Mouse (Mus musculus) G1E (cell line): ENCODE data around the gene 4933415F23Rik. TPM values are rescaled to one million over a fixed set of nuclear protein-coding genes. Genes with fewer than 3 reads are reported as not detected.

Experiments
- ATAC-seq: 2 replicates; pipeline ENCODE4 v1.8.0; 2016; ENCODE audit warnings: mild to moderate bottlenecking; ENCODE audit not compliant: insufficient number of reproducible peaks, poor library complexity, low FRiP score, severe bottlenecking; ENCODE audit errors: extremely low read depth
- DNase-seq: peaks from one replicate; pipeline ENCODE4 v3.0.0; 2012; ENCODE audit warnings: low spot score
- H3K27me3 ChIP-seq: 2 replicates; pipeline ENCODE4 v1.6.1; 2012; ENCODE audit warnings: mild to moderate bottlenecking, low read length, inconsistent platforms; ENCODE audit not compliant: insufficient read depth
- H3K36me3 ChIP-seq: replicated peaks from 2 replicates; pipeline ENCODE3; 2012; ENCODE audit warnings: mild to moderate bottlenecking, inconsistent platforms
- H3K4me1 ChIP-seq: 2 replicates; pipeline ENCODE4 v1.6.1; 2012; ENCODE audit warnings: low read depth, low read length, inconsistent platforms, mixed read lengths; ENCODE audit not compliant: insufficient read depth
- H3K4me3 ChIP-seq: 2 replicates; pipeline ENCODE4 v1.5.1; 2012; ENCODE audit warnings: low read depth, mild to moderate bottlenecking, inconsistent platforms, low read length, moderate library complexity, mixed read lengths
- H3K9me3 ChIP-seq: replicated peaks from 2 replicates; pipeline ENCODE4 v1.6.1; 2012; ENCODE audit warnings: inconsistent platforms
- CTCF ChIP-seq: IDR thresholded peaks from 2 replicates; pipeline ENCODE4 v1.5.1; 2012; ENCODE audit warnings: low read depth, low read length, inconsistent platforms, mixed read lengths
- GATA1 ChIP-seq: IDR thresholded peaks from 2 replicates; pipeline ENCODE4 v1.6.1; 2012; ENCODE audit warnings: borderline replicate concordance, low read length, inconsistent platforms, mixed read lengths
- GATA2 ChIP-seq: IDR thresholded peaks from 2 replicates; pipeline ENCODE4 v1.6.1; 2012; ENCODE audit warnings: low read depth, low read length, inconsistent platforms, borderline replicate concordance
- POLR2AphosphoS5 ChIP-seq: IDR thresholded peaks from 2 replicates; pipeline ENCODE4 v1.6.1; 2012; ENCODE audit warnings: low read depth, low read length, inconsistent platforms; ENCODE audit not compliant: insufficient replicate concordance
- TAL1 ChIP-seq: conservative IDR thresholded peaks from 2 replicates; pipeline ENCODE4 v1.6.1; 2012; ENCODE audit warnings: low read depth, low read length, inconsistent platforms, mixed read lengths
- polyA plus RNA-seq: library from polyadenylated mRNA; stranded (reverse); fragments of >175 nt; gene quantifications from 2 replicates; pipeline ENCODE4 v1.2.3, GENCODE M21; 2012
- total RNA-seq, 2 experiments: library from RNA; stranded (forward) in 1 of 2; stranded (reverse) in 1 of 2; fragments of 200-1000 nt in 1 of 2; fragments of >200 nt in 1 of 2; fragmentation: Nextera tagmentation in 1 of 2; gene quantifications; 2 replicates each; pipeline ENCODE4 v1.2.3; 2014 to 2017

4933415F23Rik gene
- total and polyA plus RNA-seq, 3 experiments = 0.05 TPM; not detected in 2

DNA sequence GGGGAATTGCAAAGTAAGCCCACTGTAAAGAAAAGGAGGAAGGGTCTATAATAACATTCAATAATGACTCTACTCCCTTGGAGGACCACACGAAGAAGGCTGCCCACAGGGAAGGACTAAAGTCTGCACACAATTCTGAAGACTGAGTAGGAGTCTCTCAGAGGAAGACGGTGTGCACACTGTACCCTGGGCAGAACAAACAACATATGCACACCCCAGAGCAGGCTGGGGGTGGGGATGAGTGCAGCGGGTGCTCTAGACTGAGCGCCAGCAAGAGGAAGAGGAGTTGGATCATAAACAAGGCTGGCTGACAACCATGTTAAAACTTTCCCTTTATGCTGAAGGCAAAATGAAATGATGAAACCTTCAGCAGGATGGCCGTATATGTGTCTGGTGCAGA is 34.3 kb downstream of the 4933415F23Rik start:
- H3K9me3 ChIP-seq = no peaks in the 10 kb centered on the region
- DNase-seq = no peak
- no peaks in the 10 kb centered on the region for H3K36me3 ChIP-seq
- no peaks in the 10 kb centered on the region for H3K4me1 ChIP-seq
- no peaks in the 10 kb centered on the region for H3K27me3 ChIP-seq
- no peak overlapping the region for H3K4me3 ChIP-seq
- no peak for ATAC-seq
- TF ChIP-seq GATA1 (no peak), GATA2 (no peak), POLR2AphosphoS5 (no peak), TAL1 (no peak), CTCF (no peak)

DNA sequence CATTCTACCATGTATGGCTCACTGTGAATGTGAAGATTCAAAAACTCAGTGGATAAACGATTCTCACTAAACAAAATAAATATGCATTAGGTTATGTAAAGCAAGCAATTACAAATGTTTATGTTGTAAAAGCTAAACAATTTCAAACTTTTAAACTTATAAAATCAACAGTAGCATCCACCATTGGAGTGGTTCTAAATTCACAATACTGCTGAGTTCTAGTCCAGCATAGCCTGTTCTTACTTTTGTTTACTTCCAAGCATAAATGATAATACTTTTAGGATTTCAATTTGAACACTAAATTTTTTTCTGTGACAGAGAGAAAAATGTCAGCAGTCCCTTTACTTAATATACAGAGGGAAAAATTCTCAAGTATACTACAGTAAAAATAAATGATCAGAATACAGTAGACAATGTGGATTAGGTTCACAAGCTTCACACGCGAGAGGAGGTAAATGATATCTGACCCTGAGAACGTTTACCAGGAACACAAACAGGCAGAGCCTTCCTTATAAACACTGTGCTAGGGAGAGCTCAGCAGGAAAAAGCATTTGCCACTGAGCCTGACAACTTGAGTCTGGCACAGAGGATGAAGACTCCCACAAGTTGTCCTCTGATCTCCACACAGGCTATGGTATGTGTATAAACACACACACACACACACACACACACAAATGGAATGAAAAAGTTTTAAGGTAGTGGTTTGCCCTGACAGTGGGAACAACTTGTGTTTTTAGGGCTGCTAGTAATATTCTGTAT is 37.2 kb downstream of the 4933415F23Rik start:
- no peaks in the 10 kb centered on the region for H3K9me3 ChIP-seq
- DNase-seq = no peak
- H3K36me3 ChIP-seq = no peaks in the 10 kb centered on the region
- TF ChIP-seq CTCF (no peak), POLR2AphosphoS5 (no peak), GATA1 (no peak), GATA2 (no peak), TAL1 (no peak)
- H3K4me3 ChIP-seq = no peak overlapping the region
- ATAC-seq = no peak
- no peaks in the 10 kb centered on the region for H3K4me1 ChIP-seq
- no peaks in the 10 kb centered on the region for H3K27me3 ChIP-seq

DNA sequence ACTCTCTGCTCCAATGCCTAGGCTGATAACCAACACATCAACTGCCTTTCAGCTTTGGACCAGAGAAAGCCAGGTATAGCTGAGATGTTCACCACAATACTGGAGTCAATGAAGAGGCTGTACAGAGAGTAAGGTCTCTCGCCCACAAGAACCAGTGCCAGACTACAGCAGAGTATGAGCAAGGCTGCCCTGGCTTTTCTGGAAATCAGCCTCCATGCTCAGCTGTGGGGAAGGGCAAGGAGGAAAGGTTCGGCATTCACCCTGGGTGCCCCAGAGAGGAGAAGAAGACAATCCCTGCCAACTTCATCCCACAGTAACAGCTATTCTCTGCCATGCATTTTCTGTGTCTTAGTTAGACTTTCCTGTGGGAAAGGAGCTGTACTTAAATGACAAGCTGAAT is 38.1 kb downstream of the 4933415F23Rik start:
- no peaks in the 10 kb centered on the region for H3K36me3 ChIP-seq
- no peaks in the 10 kb centered on the region for H3K9me3 ChIP-seq
- DNase-seq (no peak), ATAC-seq (no peak)
- H3K4me3 ChIP-seq = no peak overlapping the region
- H3K4me1 ChIP-seq = no peaks in the 10 kb centered on the region
- H3K27me3 ChIP-seq = no peaks in the 10 kb centered on the region
- TF ChIP-seq GATA2 (no peak), CTCF (no peak), POLR2AphosphoS5 (no peak), TAL1 (no peak), GATA1 (no peak)

DNA sequence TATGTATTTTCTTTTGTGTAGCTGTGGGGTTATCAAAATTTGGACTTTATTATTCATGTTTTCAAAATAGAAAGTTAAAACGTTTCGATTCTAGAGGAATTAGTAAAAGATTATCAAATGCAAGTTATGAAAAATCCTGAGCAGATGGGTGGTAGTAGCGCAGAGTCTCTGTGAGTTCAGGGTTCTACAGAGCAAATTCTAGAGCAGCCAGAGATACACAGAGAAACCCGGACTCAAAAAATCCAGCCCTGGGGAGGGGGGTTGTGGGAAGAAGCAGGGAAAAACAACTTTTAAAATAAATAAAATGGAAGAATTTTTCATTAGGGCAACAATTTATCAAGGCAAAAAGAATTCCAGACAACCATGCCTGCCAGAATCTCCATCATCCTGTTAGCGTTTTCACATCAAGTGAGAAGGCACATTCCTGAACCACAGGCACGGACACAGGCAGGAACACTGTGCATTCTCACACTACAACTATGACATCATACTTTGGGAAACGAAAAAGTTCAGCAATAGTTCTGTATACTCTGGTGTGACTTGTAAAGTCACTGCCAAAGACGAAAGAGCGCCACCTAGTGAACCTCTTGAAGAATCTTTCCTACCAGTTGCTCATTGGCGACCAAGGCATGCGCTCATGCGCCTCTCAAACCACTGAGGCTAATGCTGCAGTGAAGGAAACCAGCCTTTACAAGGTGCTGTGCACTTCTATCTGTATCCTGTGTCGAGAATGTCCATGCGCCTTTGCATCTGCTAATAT is 40.3 kb downstream of the 4933415F23Rik start:
- H3K36me3 ChIP-seq = no peaks in the 10 kb centered on the region
- peak; percentile 2 for DNase-seq
- ATAC-seq = no peak
- no peaks in the 10 kb centered on the region; the same call in 1 of the 2 replicates for H3K27me3 ChIP-seq
- no peaks in the 10 kb centered on the region for H3K9me3 ChIP-seq
- no peaks in the 10 kb centered on the region for H3K4me1 ChIP-seq
- H3K4me3 ChIP-seq = no peak overlapping the region
- TF ChIP-seq CTCF (peak; percentile 69), POLR2AphosphoS5 (no peak)

DNA sequence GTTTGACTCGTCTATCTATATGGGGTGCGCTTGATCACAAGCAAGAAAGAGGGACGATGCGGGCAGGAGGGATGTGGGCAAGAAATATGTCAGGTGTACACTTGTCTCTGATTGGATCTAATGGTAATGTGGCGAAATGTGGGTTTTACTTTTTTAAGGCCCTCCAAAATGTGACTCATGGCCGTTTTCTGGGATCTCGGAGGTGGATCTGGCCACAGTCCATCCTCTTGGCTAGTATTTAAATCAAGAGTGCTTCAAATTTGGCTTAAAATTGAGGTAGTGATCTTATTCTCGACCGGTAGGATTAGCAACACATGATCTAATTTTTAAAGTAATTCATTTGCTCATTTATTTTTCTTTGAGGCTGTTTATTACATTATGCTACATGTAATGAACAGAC is 42.0 kb downstream of the 4933415F23Rik start:
- H3K4me1 ChIP-seq = no peaks in the 10 kb centered on the region
- TF ChIP-seq GATA1 (no peak), TAL1 (no peak), POLR2AphosphoS5 (no peak), CTCF (no peak), GATA2 (no peak)
- no peaks in the 10 kb centered on the region for H3K36me3 ChIP-seq
- H3K9me3 ChIP-seq = no peaks in the 10 kb centered on the region
- no peak for DNase-seq
- no peaks in the 10 kb centered on the region; the same call in 1 of the 2 replicates for H3K27me3 ChIP-seq
- ATAC-seq = no peak
- no peak overlapping the region for H3K4me3 ChIP-seq
